Mouse (Mus musculus) liver, embryonic 14.5 days (tissue): ENCODE results near the gene Tbc1d10c.

Experiments
- CTCF ChIP-seq: IDR thresholded peaks from 2 replicates; pipeline ENCODE4 v1.5.1; 2016; ENCODE audit warnings: antibody characterized with exemption, low read depth, control low read depth
- EP300 ChIP-seq: IDR thresholded peaks from 2 replicates; pipeline ENCODE4 v1.6.1; 2016; ENCODE audit warnings: antibody characterized with exemption, low read depth

- TF ChIP-seq CTCF (no peak), EP300 (no peak)
Measured at GRCm38 (mm10) chr19:4156771-4157170, 34.3 kb downstream of the Tbc1d10c start.
